Mouse (Mus musculus) cortical plate, adult 2 months (tissue): ENCODE data around the gene Ermp1. TPM values are rescaled to one million over a fixed set of nuclear protein-coding genes. Genes with fewer than 3 reads are reported as not detected.
"Not testable (repeated sequence)": the region's sequence is repeated elsewhere in the genome, so short reads cannot be mapped to it uniquely, and the experiment has no call there.

Source experiments
- H3K27ac ChIP-seq: fragments of 200-500 bp; 2 replicates; pipeline ENCODE4 v1.5.1; 2012; ENCODE audit warnings: low read length, control low read depth, inconsistent platforms; ENCODE audit not compliant: insufficient read depth
- H3K4me1 ChIP-seq: fragments of 200-500 bp; 2 replicates; pipeline ENCODE4 v1.6.1; 2011; ENCODE audit warnings: low read length; ENCODE audit not compliant: control insufficient read depth, insufficient read depth
- H3K4me3 ChIP-seq: fragments of 200-500 bp; 2 replicates; pipeline ENCODE4 v1.5.1; 2011; ENCODE audit warnings: mild to moderate bottlenecking, low read length, control low read depth; ENCODE audit not compliant: insufficient read depth
- CTCF ChIP-seq: fragments of 200-500 bp; IDR thresholded peaks from 2 replicates; pipeline ENCODE4 v1.5.1; 2011; ENCODE audit warnings: mild to moderate bottlenecking, control low read depth, low read length; ENCODE audit not compliant: insufficient read depth; ENCODE audit errors: extremely low read depth
- POLR2A ChIP-seq: fragments of 200-500 bp; IDR thresholded peaks from 2 replicates; pipeline ENCODE4 v1.6.1; 2011; ENCODE audit warnings: mild to moderate bottlenecking, low read length, control low read depth; ENCODE audit not compliant: insufficient read depth; ENCODE audit errors: extremely low read depth
- polyA plus RNA-seq: library from polyadenylated mRNA; depleted of rRNA; stranded (reverse); fragments of >200 nt; gene quantifications from 2 replicates; pipeline ENCODE4 v1.2.3, GENCODE M21; 2012

Gene Ermp1
- polyA plus RNA-seq, 1 experiment = 28.2 TPM

- no peak for TF ChIP-seq POLR2A
- no peak for TF ChIP-seq CTCF
- no peak overlapping the region for H3K4me3 ChIP-seq
- peaks cover 1% of the 10 kb centered on the region; the same call in 1 of the 2 replicates for H3K4me1 ChIP-seq
- no peak overlapping the region for H3K27ac ChIP-seq
These were observed 40.0 kb downstream of the Ermp1 start for GRCm38 (mm10) chr19:29608212-29608611.

- TF ChIP-seq CTCF (no peak), POLR2A (no peak)
- no peak overlapping the region for H3K4me3 ChIP-seq
- H3K4me1 ChIP-seq = peaks cover 1% of the 10 kb centered on the region; the same call in 1 of the 2 replicates
- no peak overlapping the region for H3K27ac ChIP-seq
These were observed 40.7 kb downstream of the Ermp1 start for GRCm38 (mm10) chr19:29607521-29607920.

- no peak for TF ChIP-seq POLR2A
- TF ChIP-seq CTCF = no peak
- no peak overlapping the region for H3K27ac ChIP-seq
- H3K4me1 ChIP-seq = no peaks in the 10 kb centered on the region; the same call in 1 of the 2 replicates
- H3K4me3 ChIP-seq = no peak overlapping the region
These were observed 43.6 kb downstream of the Ermp1 start for GRCm38 (mm10) chr19:29604653-29605052.

DNA sequence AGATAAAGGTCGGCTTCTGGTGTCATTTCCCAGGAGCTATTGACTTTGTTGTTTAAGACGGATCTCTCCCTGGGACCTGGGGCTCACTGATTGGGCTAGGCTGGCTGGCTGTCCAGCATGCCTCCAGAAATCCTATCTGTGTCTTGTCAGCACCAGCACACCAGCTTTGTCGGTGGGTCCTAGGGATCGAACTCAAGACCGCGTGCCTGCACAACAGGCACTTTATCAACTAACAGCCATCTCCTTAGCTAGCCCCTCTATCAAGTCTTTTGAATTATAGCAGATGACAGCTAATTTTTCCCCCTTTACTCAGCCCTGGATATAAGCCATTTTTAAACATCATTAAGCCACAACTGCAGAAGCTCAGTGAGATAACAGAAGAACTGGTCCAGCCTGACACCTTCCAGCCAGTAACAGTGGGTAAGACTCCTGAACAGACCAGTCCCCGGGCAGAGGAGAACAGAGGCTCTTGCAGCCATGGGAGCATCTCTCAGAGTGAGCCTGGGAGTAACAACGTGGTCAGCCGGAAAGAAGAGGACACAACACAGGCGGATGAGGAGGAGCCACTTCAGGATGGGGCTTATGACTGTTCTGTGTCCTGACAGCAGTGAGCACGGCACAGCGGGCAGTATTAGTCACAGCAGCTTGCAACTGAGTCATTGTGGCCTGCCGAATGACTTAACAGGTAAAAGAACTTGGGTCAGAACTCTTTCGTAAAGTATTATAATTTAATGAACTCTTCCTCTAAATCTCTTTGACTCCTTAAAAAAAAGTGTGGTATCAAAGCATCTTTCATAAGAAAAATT, 44.5 kb downstream of the Ermp1 start:
- Histone ChIP-seq H3K27ac (no peak overlapping the region), H3K4me3 (no peak overlapping the region), H3K4me1 (no peaks in the 10 kb centered on the region; the same call in 1 of the 2 replicates)
- TF ChIP-seq POLR2A (no peak), CTCF (no peak)

GRCm38 (mm10) chr19:29598981-29599380, 49.2 kb downstream of the Ermp1 start:
- no peak overlapping the region for H3K4me3 ChIP-seq
- no peaks in the 10 kb centered on the region for H3K4me1 ChIP-seq
- no peak for TF ChIP-seq POLR2A
- no peak for TF ChIP-seq CTCF
- H3K27ac ChIP-seq = no peak overlapping the region

- H3K4me3 ChIP-seq = no peak overlapping the region
- TF ChIP-seq CTCF (no peak), POLR2A (no peak)
- no peak overlapping the region for H3K27ac ChIP-seq
- H3K4me1 ChIP-seq = no peaks in the 10 kb centered on the region
These were observed 51.2 kb downstream of the Ermp1 start for GRCm38 (mm10) chr19:29596985-29597384.

GRCm38 (mm10) chr19:29596276-29596675, 51.9 kb downstream of the Ermp1 start:
- no peak for TF ChIP-seq CTCF
- TF ChIP-seq POLR2A = no peak
- H3K4me1 ChIP-seq = no peaks in the 10 kb centered on the region
- H3K27ac ChIP-seq = no peak overlapping the region
- H3K4me3 ChIP-seq = no peak overlapping the region

- H3K27ac ChIP-seq, H3K4me1 ChIP-seq, H3K4me3 ChIP-seq: not testable (repeated sequence)
These were observed 54.4 kb downstream of the Ermp1 start for GRCm38 (mm10) chr19:29593783-29594182.

- H3K4me3 ChIP-seq = no peak overlapping the region
- no peak for TF ChIP-seq POLR2A
- no peak for TF ChIP-seq CTCF
- H3K27ac ChIP-seq = no peak overlapping the region
- H3K4me1 ChIP-seq = no peaks in the 10 kb centered on the region
These were observed 64.5 kb downstream of the Ermp1 start for GRCm38 (mm10) chr19:29583734-29584133.

GRCm38 (mm10) chr19:29582439-29582838, 65.8 kb downstream of the Ermp1 start:
- Histone ChIP-seq H3K4me3 (no peak overlapping the region), H3K27ac (no peak overlapping the region), H3K4me1 (no peaks in the 10 kb centered on the region)
- TF ChIP-seq POLR2A (no peak), CTCF (no peak)

GRCm38 (mm10) chr19:29566512-29566911, 81.7 kb downstream of the Ermp1 start:
- Histone ChIP-seq H3K27ac (no peak overlapping the region), H3K4me3 (no peak overlapping the region), H3K4me1 (no peaks in the 10 kb centered on the region)
- no peak for TF ChIP-seq POLR2A
